Mouse (Mus musculus): Measurements from ENCODE around the gene Zscan29. TPM values are rescaled to one million over a fixed set of nuclear protein-coding genes. Genes with fewer than 3 reads are reported as not detected.

Zscan29 gene
- polyA plus RNA-seq, 1 experiment = 6.6 TPM

Other genes with a start within 250 kb of the Zscan29 start
- gene Ubr1, start 200.4 kb downstream of the Zscan29 start, polyA plus RNA-seq (2012; ENCODE audit: insufficient read depth, insufficient read length, missing spikeins) = 10.5 and 12.3 TPM in 2 replicates
- gene Tmem62, start 194.1 kb downstream of the Zscan29 start, polyA plus RNA-seq (2012; ENCODE audit: insufficient read depth, insufficient read length, missing spikeins) = 4.8 and 5.3 TPM in 2 replicates
- gene Ccndbp1, start 162.7 kb downstream of the Zscan29 start, polyA plus RNA-seq (2012; ENCODE audit: insufficient read depth, insufficient read length, missing spikeins) = 37.4 and 38.1 TPM in 2 replicates
- gene Epb42, start 134.1 kb downstream of the Zscan29 start, polyA plus RNA-seq (2012; ENCODE audit: insufficient read depth, insufficient read length, missing spikeins) = not detected in 2 replicates
- gene Tgm5, start 85.3 kb downstream of the Zscan29 start, polyA plus RNA-seq (2012; ENCODE audit: insufficient read depth, insufficient read length, missing spikeins) = not detected in 2 replicates
- not detected in 2 replicates for gene Tgm7, start 61.3 kb downstream of the Zscan29 start, polyA plus RNA-seq (2012; ENCODE audit: insufficient read depth, insufficient read length, missing spikeins)
- gene Adal, start 30.7 kb downstream of the Zscan29 start, polyA plus RNA-seq (2012; ENCODE audit: insufficient read depth, insufficient read length, missing spikeins) = 9.3 and 9.5 TPM in 2 replicates
- 4.9 and 5.9 TPM in 2 replicates for gene Lcmt2, start 30.5 kb downstream of the Zscan29 start, polyA plus RNA-seq (2012; ENCODE audit: insufficient read depth, insufficient read length, missing spikeins)
- gene Tubgcp4, start 471 bp downstream of the Zscan29 start, polyA plus RNA-seq (2012; ENCODE audit: insufficient read depth, insufficient read length, missing spikeins) = 12.8 and 16.4 TPM in 2 replicates
- gene Trp53bp1, start 100.3 kb upstream of the Zscan29 start, polyA plus RNA-seq (2012; ENCODE audit: insufficient read depth, insufficient read length, missing spikeins) = 8.7 and 12.8 TPM in 2 replicates
- gene Map1a, start 118.5 kb upstream of the Zscan29 start, polyA plus RNA-seq (2012; ENCODE audit: insufficient read depth, insufficient read length, missing spikeins) = 1.2 and 1.5 TPM in 2 replicates
- gene Ppip5k1, start 184.3 kb upstream of the Zscan29 start, polyA plus RNA-seq (2012; ENCODE audit: insufficient read depth, insufficient read length, missing spikeins) = 64.8 and 79.2 TPM in 2 replicates
- not detected in 2 replicates for gene Ckmt1, start 186.6 kb upstream of the Zscan29 start, polyA plus RNA-seq (2012; ENCODE audit: insufficient read depth, insufficient read length, missing spikeins)
- not detected in 2 replicates for gene Strc, start 216.0 kb upstream of the Zscan29 start, polyA plus RNA-seq (2012; ENCODE audit: insufficient read depth, insufficient read length, missing spikeins)
- gene Pdia3, start 242.7 kb upstream of the Zscan29 start, polyA plus RNA-seq (2012; ENCODE audit: insufficient read depth, insufficient read length, missing spikeins) = 92.2 and 124 TPM in 2 replicates
- gene Catsper2, start 242.7 kb upstream of the Zscan29 start, polyA plus RNA-seq (2012; ENCODE audit: insufficient read depth, insufficient read length, missing spikeins) = 3.6 and 4.5 TPM in 2 replicates